Mouse (Mus musculus): ENCODE results near the gene Csmd2.

GRCm38 (mm10) chr4:127947696-127948095 lies 40.0 kb upstream of the Csmd2 start:
- TF ChIP-seq POLR2A (IDR thresholded peaks at IDR 0.05; ENCODE audit: borderline replicate concordance, low read depth, low read length) (no peak), CTCF (IDR thresholded peaks at IDR 0.05; ENCODE audit: low read depth, low read length) (no peak)

All from bone marrow macrophage, adult 2 months (primary cell).